Comparison of ENCODE assay signal across 13 mouse cellular contexts in the genomic region with DNA sequence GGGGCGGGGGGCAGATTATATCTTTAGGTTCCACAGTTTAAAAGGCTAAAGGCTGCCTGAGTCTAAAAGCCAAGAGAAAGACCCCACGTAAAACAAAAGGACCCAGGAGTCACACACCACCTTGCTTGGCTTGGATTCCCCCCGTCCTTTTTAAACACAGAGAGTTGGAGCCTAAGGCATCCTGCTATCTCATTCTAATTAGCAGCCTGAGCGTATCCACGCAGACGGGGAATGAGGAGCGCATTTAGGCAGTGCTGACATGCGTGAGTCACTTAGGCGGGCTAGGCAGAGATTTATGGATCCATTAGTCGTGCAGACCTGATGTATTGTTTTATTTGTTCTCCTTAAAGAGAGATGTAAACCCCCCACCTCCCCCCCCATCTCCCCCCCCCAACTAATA. TPM values are rescaled to one million over a fixed set of nuclear protein-coding genes. Genes with fewer than 3 reads are reported as not detected.
DNase-seq lines count a peak whose midpoint lies in the region; ATAC-seq and TF ChIP-seq lines count a peak whose summit lies in the region.
"Had no signal": no experiment of that assay in that cellular context is flagged by ENCODE, and none has a peak within 500 bp of the region (broad histone marks: within the 10 kb centered on the region; RNA-seq: fewer than 3 reads in every experiment).

No protein-coding gene starts in this region.

- no peak overlapping the region for H3K27ac ChIP-seq in forebrain, embryonic 13.5 days
- H3K27ac ChIP-seq in forebrain, embryonic 11.5 days (ENCODE audit: low read depth, low read length), result no peak overlapping the region
- H3K27ac ChIP-seq in limb, embryonic 14.5 days (replicated peaks; ENCODE audit: low read depth, low read length), result no peak overlapping the region
- H3K27ac ChIP-seq: liver, embryonic 14.5 days had no signal

- no peak overlapping the region for H3K4me3 ChIP-seq in forebrain, embryonic 13.5 days
- no peak overlapping the region for H3K4me3 ChIP-seq in forebrain, embryonic 11.5 days (ENCODE audit: low read depth, low read length)
- H3K4me3 ChIP-seq in limb, embryonic 14.5 days (replicated peaks; ENCODE audit: low read length), result no peak overlapping the region
- H3K4me3 ChIP-seq: heart, embryonic 12.5 days had no signal

- no peak for TF ChIP-seq POLR2A in limb, embryonic 14.5 days (IDR thresholded peaks at IDR 0.05; ENCODE audit: borderline replicate concordance, extremely low read depth, insufficient read depth, insufficient read length)

- H3K36me3 ChIP-seq in forebrain, embryonic 13.5 days (ENCODE audit: poor library complexity, severe bottlenecking), result no peaks in the 10 kb centered on the region
- no peaks in the 10 kb centered on the region for H3K36me3 ChIP-seq in forebrain, embryonic 11.5 days (ENCODE audit: control insufficient read depth, insufficient read depth, low read length)
- no peaks in the 10 kb centered on the region for H3K36me3 ChIP-seq in limb, embryonic 14.5 days (ENCODE audit: control insufficient read depth, insufficient read depth, low read length)
- H3K36me3 ChIP-seq: G1E; heart, embryonic 12.5 days had no signal

- no peak for DNase-seq in forebrain, embryonic 11.5 days (ENCODE audit: low spot score)
- peak; percentile 48 for DNase-seq in retina, postnatal 1 day
- no peak for DNase-seq in retina, embryonic 14.5 days (ENCODE audit: low spot score)
- no peak for DNase-seq in limb, embryonic 14.5 days (ENCODE audit: low spot score)
- no peak for DNase-seq in lung, postnatal 10 days
- no peak for DNase-seq in kidney, postnatal 36 days
- DNase-seq: cerebellum, postnatal 14 days; thymus, adult 2 months had no signal

- no peaks in the 10 kb centered on the region for H3K27me3 ChIP-seq in forebrain, embryonic 13.5 days
- no peaks in the 10 kb centered on the region for H3K27me3 ChIP-seq in forebrain, embryonic 11.5 days (ENCODE audit: control insufficient read depth, insufficient read depth, low read length)
- H3K27me3 ChIP-seq in limb, embryonic 14.5 days (ENCODE audit: control insufficient read depth, insufficient read depth, low read length), result no peaks in the 10 kb centered on the region
- H3K27me3 ChIP-seq: heart, embryonic 12.5 days had no signal

- peak; percentile 73; the same call in 1 of the 2 replicates for ATAC-seq in forebrain, embryonic 13.5 days
- no peak for ATAC-seq in forebrain, embryonic 11.5 days (replicated peaks; ENCODE audit: low FRiP score)
- ATAC-seq in limb, embryonic 14.5 days (ENCODE audit: low FRiP score, low read depth), result no peak
- ATAC-seq in erythroid progenitor cell, adult 5-6 weeks (replicated peaks; ENCODE audit: low FRiP score, poor library complexity, severe bottlenecking), result no peak

- 45% methylated on average over 10 of the region's 10 CpGs for WGBS in forebrain, embryonic 13.5 days
- WGBS in forebrain, embryonic 11.5 days, result 69% methylated on average over 10 of the region's 10 CpGs
- WGBS in limb, embryonic 14.5 days, result 14% methylated on average over 10 of the region's 10 CpGs

- no peaks in the 10 kb centered on the region for H3K9me3 ChIP-seq in forebrain, embryonic 13.5 days (replicated peaks)
- no peaks in the 10 kb centered on the region for H3K9me3 ChIP-seq in forebrain, embryonic 11.5 days (ENCODE audit: control insufficient read depth, low read length)
- H3K9me3 ChIP-seq in limb, embryonic 14.5 days (ENCODE audit: control insufficient read depth, low read length), result no peaks in the 10 kb centered on the region
- H3K9me3 ChIP-seq: G1E; heart, embryonic 12.5 days had no signal

- H3K4me2 ChIP-seq in forebrain, embryonic 13.5 days, result no peak overlapping the region
- no peak overlapping the region for H3K4me2 ChIP-seq in forebrain, embryonic 11.5 days (ENCODE audit: low read depth, low read length, severe bottlenecking)
- H3K4me2 ChIP-seq in limb, embryonic 14.5 days (replicated peaks; ENCODE audit: low read depth, low read length, severe bottlenecking), result peak overlapping the region; percentile 37
- H3K4me2 ChIP-seq: heart, embryonic 12.5 days had no signal

- H3K9ac ChIP-seq in forebrain, embryonic 13.5 days, result no peak overlapping the region
- no peak overlapping the region for H3K9ac ChIP-seq in forebrain, embryonic 11.5 days (ENCODE audit: low read length)
- H3K9ac ChIP-seq in limb, embryonic 14.5 days (ENCODE audit: low read depth, low read length, severe bottlenecking), result no peak overlapping the region
- H3K9ac ChIP-seq: heart, embryonic 12.5 days; liver, embryonic 14.5 days had no signal

- H3K4me1 ChIP-seq in forebrain, embryonic 13.5 days, result no peaks in the 10 kb centered on the region
- H3K4me1 ChIP-seq in forebrain, embryonic 11.5 days (replicated peaks; ENCODE audit: control insufficient read depth, insufficient read depth, low read length), result no peaks in the 10 kb centered on the region
- peaks cover 16% of the 10 kb centered on the region for H3K4me1 ChIP-seq in limb, embryonic 14.5 days (ENCODE audit: control insufficient read depth, insufficient read depth, low read length)

RNA-seq across cellular contexts. Expression of a gene that starts 0.9 kb away (rescaled TPM):
- polyA plus RNA-seq in forebrain, embryonic 13.5 days (2015; fragmentation: Nextera tagmentation; extraction: Ambion mirVana), result 0.76 and 1.2 TPM in 2 replicates
- polyA plus RNA-seq in forebrain, embryonic 11.5 days (2014; fragmentation: Nextera tagmentation; extraction: Ambion mirVana), result 1.5 and 2.3 TPM in 2 replicates
- polyA plus RNA-seq in limb, embryonic 14.5 days (2012; rRNA removed), result 1.2 and 2.4 TPM in 2 replicates
- 5.8 and 7.8 TPM in 2 replicates for polyA plus RNA-seq in limb, embryonic 14.5 days (2014; fragmentation: Nextera tagmentation; extraction: Ambion mirVana)
- total RNA-seq in erythroid progenitor cell, adult 5-6 weeks (2015; ENCODE audit: low replicate concordance), result 1.3 TPM in 1 of 2 replicates, not detected in the other
- 0.51 and 2.3 TPM in 2 replicates for total RNA-seq in erythroid progenitor cell, adult 5-6 weeks (2017; ENCODE audit: low replicate concordance)
- total RNA-seq: G1E had no signal
- polyA plus RNA-seq: G1E had no signal

RNA-seq across cellular contexts. Expression of a gene that starts 56.6 kb away (rescaled TPM):
- 27.9 and 28.8 TPM in 2 replicates for polyA plus RNA-seq in forebrain, embryonic 13.5 days (2015; fragmentation: Nextera tagmentation; extraction: Ambion mirVana)
- polyA plus RNA-seq in forebrain, embryonic 11.5 days (2014; fragmentation: Nextera tagmentation; extraction: Ambion mirVana), result 33.4 and 33.5 TPM in 2 replicates
- polyA plus RNA-seq in limb, embryonic 14.5 days (2012; rRNA removed), result 40.7 and 47.7 TPM in 2 replicates
- 23.6 and 25.7 TPM in 2 replicates for polyA plus RNA-seq in limb, embryonic 14.5 days (2014; fragmentation: Nextera tagmentation; extraction: Ambion mirVana)
- total RNA-seq in erythroid progenitor cell, adult 5-6 weeks (2015; ENCODE audit: low replicate concordance), result 14.4 and 22.6 TPM in 2 replicates
- 14.2 and 35.2 TPM in 2 replicates for total RNA-seq in erythroid progenitor cell, adult 5-6 weeks (2017; ENCODE audit: low replicate concordance)
